Mouse (Mus musculus) layer of hippocampus, adult 18-20 months (tissue): ENCODE measurements at regions not wholly inside any gene's neighbourhood (a gene's known extent, or its start where the extent isn't known, plus 50 kb on each side); places are given as distances from the start of the nearest gene placed in this dataset.

Experiments used
- DNase-seq, 2 experiments: peaks; one replicate each; pipeline ENCODE4 v3.0.0; 2022; ENCODE audit warnings: low spot score in 2 of 2

- no peak for DNase-seq
Observed at GRCm38 (mm10) chr16:85743022-85743421, 59.9 kb downstream of the Adamts1 start.

GRCm38 (mm10) chr16:85738606-85739195, 64.2 kb downstream of the Adamts1 start:
- DNase-seq, result no peak

GRCm38 (mm10) chr16:85728026-85728425, 74.9 kb downstream of the Adamts1 start:
- DNase-seq, result no peak

- no peak for DNase-seq
Observed at GRCm38 (mm10) chr16:85721968-85722367, 80.9 kb downstream of the Adamts1 start.

GRCm38 (mm10) chr16:85712291-85712690, 90.6 kb downstream of the Adamts1 start:
- DNase-seq, result no peak

GRCm38 (mm10) chr16:85704254-85705020, 98.5 kb downstream of the Adamts1 start:
- no peak for DNase-seq

GRCm38 (mm10) chr16:85702889-85703480, 99.9 kb downstream of the Adamts1 start:
- DNase-seq, result no peak

- no peak for DNase-seq
Observed at GRCm38 (mm10) chr16:85699329-85699728, 103.6 kb downstream of the Adamts1 start.

- DNase-seq, result no peak
Observed at GRCm38 (mm10) chr16:85682721-85683120, 120.2 kb downstream of the Adamts1 start.

GRCm38 (mm10) chr16:85680351-85680750, 122.6 kb downstream of the Adamts1 start:
- no peak for DNase-seq

GRCm38 (mm10) chr16:85678781-85679180, 124.1 kb downstream of the Adamts1 start:
- DNase-seq, result no peak

GRCm38 (mm10) chr16:85678228-85678627, 124.7 kb downstream of the Adamts1 start:
- DNase-seq, result peak in 1 of 2 experiments; percentile 48

GRCm38 (mm10) chr16:85677027-85677426, 123.8 kb upstream of the Cyyr1 start:
- DNase-seq, result peak; percentile 20 to 59

- no peak for DNase-seq
Observed at GRCm38 (mm10) chr16:85668767-85669166, 115.6 kb upstream of the Cyyr1 start.

GRCm38 (mm10) chr16:85667790-85668189, 114.6 kb upstream of the Cyyr1 start:
- DNase-seq, result no peak

- no peak for DNase-seq
Observed at GRCm38 (mm10) chr16:85649516-85649915, 96.3 kb upstream of the Cyyr1 start.

- no peak for DNase-seq
Observed at GRCm38 (mm10) chr16:85640992-85641391, 87.8 kb upstream of the Cyyr1 start.

GRCm38 (mm10) chr16:85637079-85637478, 83.9 kb upstream of the Cyyr1 start:
- DNase-seq, result no peak

GRCm38 (mm10) chr16:85629738-85630137, 76.5 kb upstream of the Cyyr1 start:
- DNase-seq, result no peak

GRCm38 (mm10) chr16:85624505-85624904, 71.3 kb upstream of the Cyyr1 start:
- DNase-seq, result no peak

- DNase-seq, result no peak
Observed at GRCm38 (mm10) chr16:85604089-85604488, 50.9 kb upstream of the Cyyr1 start.
